Mouse (Mus musculus): ENCODE measurements around the gene Kcnab1.

DNA sequence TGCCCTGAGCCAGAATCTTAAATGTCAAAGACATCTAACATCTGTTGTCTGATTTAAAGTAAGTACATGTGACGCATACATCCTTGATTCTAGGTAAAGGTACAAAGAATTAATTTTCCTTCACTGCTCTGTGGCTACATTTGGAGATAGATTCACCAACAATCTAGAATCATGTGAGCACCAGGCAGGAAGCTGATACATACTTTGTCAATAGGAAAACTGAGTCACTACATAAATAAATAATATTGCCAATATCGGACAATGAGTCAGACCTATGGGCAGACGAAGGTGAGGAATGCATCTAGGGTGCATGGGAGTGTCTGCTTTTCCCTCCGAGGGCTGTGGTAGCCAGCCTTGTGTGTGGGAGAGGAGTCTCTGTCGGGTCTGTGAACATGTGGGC lies 25.7 kb downstream of the Kcnab1 start:
- TF ChIP-seq CTCF (IDR thresholded peaks at IDR 0.05; ENCODE audit: borderline replicate concordance, extremely low read depth, insufficient read depth, insufficient read length) (no peak), POLR2A (IDR thresholded peaks at IDR 0.05; ENCODE audit: borderline replicate concordance, extremely low read depth, insufficient read depth, insufficient read length, poor library complexity, severe bottlenecking) (no peak)

Measured in brain, embryonic 14.5 days (tissue).